Mouse (Mus musculus) kidney, embryonic 14.5 days (tissue): ENCODE data around the gene Adgrl3. TPM values are rescaled to one million over a fixed set of nuclear protein-coding genes. Genes with fewer than 3 reads are reported as not detected.

ENCODE experiments used
- ATAC-seq: fragments of 200-750 bp; cut with Nextera tagmentation; 2 replicates; pipeline ENCODE4 v1.8.0; 2017; ENCODE audit warnings: moderate number of reproducible peaks, mild to moderate bottlenecking, moderate TSS enrichment, moderate library complexity; ENCODE audit not compliant: low FRiP score, low TSS enrichment
- H3K27ac ChIP-seq: fragments of 300-500 bp; sonication (generic); 2 replicates; pipeline ENCODE4 v1.5.1; 2014; ENCODE audit warnings: low read depth, mild to moderate bottlenecking, low read length, moderate library complexity, mixed read lengths
- H3K27me3 ChIP-seq: fragments of 300-500 bp; sonication (generic); 2 replicates; pipeline ENCODE4 v1.6.1; 2014; ENCODE audit warnings: mild to moderate bottlenecking, low read length; ENCODE audit not compliant: control insufficient read depth, insufficient read depth
- H3K36me3 ChIP-seq: fragments of 300-500 bp; sonication (generic); 2 replicates; pipeline ENCODE4 v1.6.1; 2014; ENCODE audit warnings: low read length, mixed read lengths; ENCODE audit not compliant: control insufficient read depth, insufficient read depth
- H3K4me1 ChIP-seq: fragments of 300-500 bp; sonication (generic); 2 replicates; pipeline ENCODE4 v1.6.1; 2014; ENCODE audit warnings: low read length, mixed read lengths; ENCODE audit not compliant: control insufficient read depth, insufficient read depth
- H3K4me2 ChIP-seq: fragments of 300-500 bp; sonication (generic); replicated peaks from 2 replicates; pipeline ENCODE4 v1.6.1; 2014; ENCODE audit warnings: low read depth, mild to moderate bottlenecking, low read length
- H3K4me3 ChIP-seq: fragments of 300-500 bp; sonication (generic); 2 replicates; pipeline ENCODE4 v1.5.1; 2014; ENCODE audit warnings: mild to moderate bottlenecking, low read length
- H3K9ac ChIP-seq: fragments of 300-500 bp; sonication (generic); 2 replicates; pipeline ENCODE4 v1.6.1; 2014; ENCODE audit warnings: low read depth, mild to moderate bottlenecking, low read length, moderate library complexity
- H3K9me3 ChIP-seq: fragments of 300-500 bp; sonication (generic); 2 replicates; pipeline ENCODE4 v1.6.1; 2016; ENCODE audit warnings: low read length; ENCODE audit not compliant: control insufficient read depth
- WGBS: fragments of 180-500 bp; shearing (Covaris S2); extraction: QIAGEN DNeasy Blood & Tissue Kit; methylation state at CpG from one replicate; pipeline ENCODE4 v1.1.7; 2014; 5-methylcytosine and 5-hydroxymethylcytosine counted together
- polyA plus RNA-seq: library from polyadenylated mRNA; unstranded; fragments of >200 nt; fragmentation: Nextera tagmentation; extraction: Ambion mirVana; gene quantifications from 2 replicates; pipeline ENCODE4 v1.2.1, GENCODE M21; 2014

Adgrl3 gene
- polyA plus RNA-seq, 1 experiment from 2014 or later: 28.2 TPM

- Histone ChIP-seq H3K4me2 (no peak overlapping the region), H3K36me3 (no peaks in the 10 kb centered on the region), H3K27ac (no peak overlapping the region), H3K9ac (no peak overlapping the region), H3K27me3 (no peaks in the 10 kb centered on the region), H3K4me1 (no peaks in the 10 kb centered on the region), H3K4me3 (no peak overlapping the region), H3K9me3 (no peaks in the 10 kb centered on the region)
- ATAC-seq: no peak
- WGBS: 72% methylated on average over 4 of the region's 4 CpGs
Observed at GRCm38 (mm10) chr5:81085152-81085551, 65.2 kb downstream of the Adgrl3 start.

- H3K9me3 ChIP-seq: no peaks in the 10 kb centered on the region
- H3K36me3 ChIP-seq: no peaks in the 10 kb centered on the region
- no peak overlapping the region for H3K27ac ChIP-seq
- H3K9ac ChIP-seq: no peak overlapping the region
- WGBS: 89% methylated on average over 2 of the region's 2 CpGs
- no peaks in the 10 kb centered on the region for H3K4me1 ChIP-seq
- no peak overlapping the region for H3K4me3 ChIP-seq
- no peak for ATAC-seq
- no peaks in the 10 kb centered on the region for H3K27me3 ChIP-seq
- H3K4me2 ChIP-seq: no peak overlapping the region
Observed at GRCm38 (mm10) chr5:81088667-81089066, 68.7 kb downstream of the Adgrl3 start.

GRCm38 (mm10) chr5:81094618-81095017 is 74.7 kb downstream of the Adgrl3 start:
- Histone ChIP-seq H3K4me2 (no peak overlapping the region), H3K36me3 (no peaks in the 10 kb centered on the region), H3K4me1 (no peaks in the 10 kb centered on the region), H3K9ac (no peak overlapping the region), H3K4me3 (no peak overlapping the region), H3K27ac (no peak overlapping the region), H3K27me3 (no peaks in the 10 kb centered on the region), H3K9me3 (no peaks in the 10 kb centered on the region)
- WGBS: 70% methylated on average over 3 of the region's 3 CpGs
- ATAC-seq: no peak

- Histone ChIP-seq H3K4me1 (no peaks in the 10 kb centered on the region), H3K4me3 (no peak overlapping the region), H3K27ac (no peak overlapping the region), H3K27me3 (no peaks in the 10 kb centered on the region), H3K9me3 (no peaks in the 10 kb centered on the region), H3K36me3 (no peaks in the 10 kb centered on the region), H3K4me2 (no peak overlapping the region), H3K9ac (no peak overlapping the region)
- ATAC-seq: no peak
- WGBS: 89% methylated on average over 4 of the region's 4 CpGs
Observed at GRCm38 (mm10) chr5:81097131-81097530, 77.2 kb downstream of the Adgrl3 start.

GRCm38 (mm10) chr5:81107431-81107830 is 87.5 kb downstream of the Adgrl3 start:
- Histone ChIP-seq H3K9ac (no peak overlapping the region), H3K36me3 (no peaks in the 10 kb centered on the region)

GRCm38 (mm10) chr5:81124483-81124882 is 104.5 kb downstream of the Adgrl3 start:
- 79% methylated on average over 4 of the region's 4 CpGs for WGBS
- no peaks in the 10 kb centered on the region for H3K4me1 ChIP-seq
- no peak for ATAC-seq
- no peaks in the 10 kb centered on the region for H3K27me3 ChIP-seq
- no peak overlapping the region for H3K9ac ChIP-seq
- H3K4me2 ChIP-seq: no peak overlapping the region
- H3K4me3 ChIP-seq: no peak overlapping the region
- no peak overlapping the region for H3K27ac ChIP-seq
- no peaks in the 10 kb centered on the region for H3K9me3 ChIP-seq
- H3K36me3 ChIP-seq: no peaks in the 10 kb centered on the region

More at GRCm38 (mm10) chr5:81107431-81107830, 87.5 kb downstream of the Adgrl3 start:
- no peak overlapping the region for H3K27ac ChIP-seq
- H3K4me3 ChIP-seq: no peak overlapping the region
- H3K4me2 ChIP-seq: no peak overlapping the region
- ATAC-seq: no peak
- no peaks in the 10 kb centered on the region for H3K4me1 ChIP-seq
- H3K27me3 ChIP-seq: no peaks in the 10 kb centered on the region
- no peaks in the 10 kb centered on the region for H3K9me3 ChIP-seq
- WGBS: 92% methylated on average over 1 of the region's 1 CpGs

- no peak overlapping the region for H3K4me3 ChIP-seq
- no peak overlapping the region for H3K9ac ChIP-seq
- no peaks in the 10 kb centered on the region for H3K4me1 ChIP-seq
- WGBS: 64% methylated on average over 3 of the region's 3 CpGs
- H3K27me3 ChIP-seq: no peaks in the 10 kb centered on the region
- H3K9me3 ChIP-seq: no peaks in the 10 kb centered on the region
- H3K27ac ChIP-seq: no peak overlapping the region
- ATAC-seq: no peak
- no peaks in the 10 kb centered on the region for H3K36me3 ChIP-seq
- H3K4me2 ChIP-seq: no peak overlapping the region
Observed at GRCm38 (mm10) chr5:81127639-81128038, 107.7 kb downstream of the Adgrl3 start.

GRCm38 (mm10) chr5:81136394-81136793 is 116.5 kb downstream of the Adgrl3 start:
- H3K36me3 ChIP-seq: no peaks in the 10 kb centered on the region
- H3K27ac ChIP-seq: no peak overlapping the region
- H3K4me1 ChIP-seq: no peaks in the 10 kb centered on the region
- no peak overlapping the region for H3K4me2 ChIP-seq
- 59% methylated on average over 1 of the region's 1 CpGs for WGBS
- no peaks in the 10 kb centered on the region for H3K27me3 ChIP-seq
- H3K9ac ChIP-seq: no peak overlapping the region
- H3K9me3 ChIP-seq: no peaks in the 10 kb centered on the region
- no peak for ATAC-seq
- no peak overlapping the region for H3K4me3 ChIP-seq

- Histone ChIP-seq H3K27me3 (no peaks in the 10 kb centered on the region), H3K36me3 (no peaks in the 10 kb centered on the region), H3K4me2 (no peak overlapping the region), H3K4me3 (no peak overlapping the region), H3K9ac (no peak overlapping the region), H3K27ac (no peak overlapping the region), H3K4me1 (no peaks in the 10 kb centered on the region), H3K9me3 (no peaks in the 10 kb centered on the region)
- no peak for ATAC-seq
- 72% methylated on average over 12 of the region's 12 CpGs for WGBS
Observed at GRCm38 (mm10) chr5:81155791-81156190, 135.9 kb downstream of the Adgrl3 start.

- no peak overlapping the region for H3K27ac ChIP-seq
- no peak overlapping the region for H3K4me2 ChIP-seq
- H3K9ac ChIP-seq: no peak overlapping the region
- no peaks in the 10 kb centered on the region for H3K36me3 ChIP-seq
- H3K9me3 ChIP-seq: no peaks in the 10 kb centered on the region
- no peak for ATAC-seq
- H3K4me3 ChIP-seq: no peak overlapping the region
- 29% methylated on average over 2 of the region's 2 CpGs for WGBS
- H3K27me3 ChIP-seq: no peaks in the 10 kb centered on the region
- no peaks in the 10 kb centered on the region for H3K4me1 ChIP-seq
Observed at GRCm38 (mm10) chr5:81156281-81156680, 136.3 kb downstream of the Adgrl3 start.
